Mouse (Mus musculus): ENCODE measurements around the gene Sel1l2. TPM values are rescaled to one million over a fixed set of nuclear protein-coding genes. Genes with fewer than 3 reads are reported as not detected.
A peak's percentile ranks its signal among the peaks of the same experiment; 100 is the strongest.

The Sel1l2 gene
- polyA plus RNA-seq, 1 experiment = 23.5 TPM

DNA sequence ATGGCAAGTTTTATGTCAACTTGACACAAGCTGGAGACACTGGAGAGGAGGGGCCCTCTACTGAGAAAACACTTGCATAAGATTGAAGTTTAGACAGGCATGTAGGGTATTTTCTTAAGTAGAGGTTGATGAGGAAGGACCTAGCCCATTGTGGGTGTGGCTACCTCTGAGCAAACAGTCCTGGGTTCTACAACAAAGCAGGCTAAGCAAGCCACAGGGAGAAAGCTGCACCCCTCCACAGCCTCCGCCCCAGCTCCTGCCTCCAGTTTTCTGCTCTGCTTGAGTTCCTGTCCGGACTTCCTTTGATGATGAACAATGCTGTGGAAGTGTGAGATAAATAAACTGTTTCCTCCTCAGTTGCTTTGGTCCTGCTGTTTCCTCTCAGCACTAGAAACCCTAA lies 29.6 kb downstream of the Sel1l2 start:
- Histone ChIP-seq H3K4me1 (ENCODE audit: control insufficient read depth, insufficient read depth, low read length) (no peaks in the 10 kb centered on the region), H3K27ac (ENCODE audit: control insufficient read depth, insufficient read depth, low read depth, low read length) (no peak overlapping the region), H3K36me3 (ENCODE audit: control insufficient read depth, insufficient read depth, low read length) (no peaks in the 10 kb centered on the region), H3K27me3 (ENCODE audit: control insufficient read depth, insufficient read depth, low read length) (no peaks in the 10 kb centered on the region), H3K4me3 (ENCODE audit: control insufficient read depth, low read depth, low read length) (no peak overlapping the region)
- TF ChIP-seq POLR2A (IDR thresholded peaks at IDR 0.05; ENCODE audit: control insufficient read depth, low read depth, low read length) (no peak), CTCF (IDR thresholded peaks at IDR 0.05; ENCODE audit: control insufficient read depth, insufficient read depth, insufficient replicate concordance, low read depth, low read length) (no peak)

DNA sequence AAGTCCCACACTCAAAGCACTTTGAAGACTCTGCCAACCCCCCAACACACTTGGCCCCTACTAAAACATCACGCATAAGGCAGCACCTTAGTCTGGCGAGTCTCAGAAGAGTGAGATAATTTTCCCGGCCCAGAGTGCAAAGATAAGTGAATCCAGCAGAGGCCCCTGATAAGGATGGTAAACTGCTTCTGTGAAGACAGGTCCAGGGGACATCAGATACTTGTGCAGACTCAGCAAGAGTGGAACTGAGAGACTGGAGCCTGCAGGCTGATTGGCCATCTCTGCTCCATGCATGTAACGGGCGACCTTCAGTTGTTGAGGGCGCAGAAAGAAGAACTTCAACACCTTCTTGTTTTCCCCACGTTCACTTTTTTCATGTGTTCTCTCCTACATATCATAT lies 47.1 kb downstream of the Sel1l2 start:
- H3K4me3 ChIP-seq (ENCODE audit: control insufficient read depth, low read depth, low read length) = peak overlapping the region; percentile 24
- no peaks in the 10 kb centered on the region for H3K4me1 ChIP-seq (ENCODE audit: control insufficient read depth, insufficient read depth, low read length)
- no peak for TF ChIP-seq CTCF (IDR thresholded peaks at IDR 0.05; ENCODE audit: control insufficient read depth, insufficient read depth, insufficient replicate concordance, low read depth, low read length)
- TF ChIP-seq POLR2A (IDR thresholded peaks at IDR 0.05; ENCODE audit: control insufficient read depth, low read depth, low read length) = no peak
- no peaks in the 10 kb centered on the region for H3K36me3 ChIP-seq (ENCODE audit: control insufficient read depth, insufficient read depth, low read length)
- H3K27me3 ChIP-seq (ENCODE audit: control insufficient read depth, insufficient read depth, low read length) = no peaks in the 10 kb centered on the region
- H3K27ac ChIP-seq (ENCODE audit: control insufficient read depth, insufficient read depth, low read depth, low read length) = no peak overlapping the region

DNA sequence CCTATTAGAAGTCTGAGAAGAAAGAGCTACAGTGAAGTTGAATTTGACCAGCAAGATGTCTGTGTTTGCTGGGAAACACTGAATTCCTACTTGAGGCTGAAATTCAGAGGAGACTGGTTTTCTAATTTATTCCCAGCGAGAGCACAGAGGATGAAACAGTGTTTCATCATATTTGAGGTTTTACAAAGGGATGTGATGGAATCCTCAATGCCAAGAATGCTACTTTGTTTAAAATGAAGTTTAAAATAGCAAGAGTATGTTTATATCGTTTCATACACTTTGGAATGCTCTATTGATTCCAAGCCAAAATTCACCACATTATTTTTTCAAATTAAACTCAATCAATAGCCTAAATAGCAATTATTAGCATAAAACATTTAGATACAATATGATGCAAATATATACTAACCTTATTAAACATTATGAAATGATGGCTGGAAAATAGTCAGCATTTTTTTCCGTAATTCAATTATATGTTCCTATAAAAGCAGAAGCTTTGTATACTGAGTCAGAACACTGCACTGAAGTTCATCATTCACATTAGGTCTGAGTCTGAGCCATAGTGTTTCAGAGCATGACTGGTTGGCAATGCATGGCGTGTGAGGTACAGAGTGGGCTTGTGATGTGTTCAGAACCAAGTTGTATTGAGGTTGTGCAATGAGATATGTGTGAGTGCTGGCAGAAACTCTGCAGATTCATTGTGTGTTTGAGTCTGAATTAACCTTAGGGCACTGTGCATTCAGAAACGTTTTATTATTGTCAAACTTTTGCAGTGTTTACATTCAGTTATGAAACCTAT lies 58.8 kb downstream of the Sel1l2 start:
- H3K27me3 ChIP-seq (ENCODE audit: control insufficient read depth, insufficient read depth, low read length) = no peaks in the 10 kb centered on the region
- H3K27ac ChIP-seq (ENCODE audit: control insufficient read depth, insufficient read depth, low read depth, low read length) = no peak overlapping the region
- no peak for TF ChIP-seq POLR2A (IDR thresholded peaks at IDR 0.05; ENCODE audit: control insufficient read depth, low read depth, low read length)
- no peak for TF ChIP-seq CTCF (IDR thresholded peaks at IDR 0.05; ENCODE audit: control insufficient read depth, insufficient read depth, insufficient replicate concordance, low read depth, low read length)

DNA sequence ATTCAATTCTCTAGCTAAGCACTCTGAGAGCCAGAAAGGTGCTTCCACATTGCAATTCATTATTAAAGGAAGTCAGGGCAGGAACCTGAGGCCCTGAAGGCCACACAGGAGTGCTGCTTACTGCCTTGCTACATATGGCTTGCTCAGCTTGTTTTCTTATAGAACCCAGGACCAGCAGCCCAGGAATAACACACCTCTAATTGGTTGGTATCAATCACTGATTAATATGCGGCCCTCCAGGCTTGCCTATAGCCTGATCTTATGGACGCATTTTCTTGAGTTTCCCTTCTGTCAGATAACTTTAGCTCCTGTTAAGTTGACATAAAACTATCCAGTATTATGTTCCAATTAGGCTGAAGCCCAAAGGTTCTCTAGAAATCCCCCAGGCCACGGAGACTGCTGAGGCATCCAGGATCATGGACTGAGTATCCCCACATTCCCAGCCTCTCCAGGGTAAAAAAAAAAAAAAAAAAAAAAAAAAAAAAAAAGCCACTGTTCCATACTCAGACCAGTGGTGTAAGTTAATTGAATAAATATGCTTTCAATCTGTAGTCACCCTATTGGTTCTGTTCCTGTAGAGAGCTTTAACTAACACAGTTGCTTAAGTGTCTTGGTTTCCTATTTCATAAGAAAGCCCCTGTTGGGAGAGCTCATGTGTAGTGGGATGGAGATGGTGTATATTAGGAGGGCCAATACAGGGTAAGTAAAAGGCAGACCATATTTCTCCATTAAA lies 86.4 kb downstream of the Sel1l2 start:
- Histone ChIP-seq H3K36me3 (ENCODE audit: control insufficient read depth, insufficient read depth, low read length) (no peaks in the 10 kb centered on the region), H3K4me1 (ENCODE audit: control insufficient read depth, insufficient read depth, low read length) (no peaks in the 10 kb centered on the region), H3K4me3 (ENCODE audit: control insufficient read depth, low read depth, low read length) (no peak overlapping the region), H3K27me3 (ENCODE audit: control insufficient read depth, insufficient read depth, low read length) (no peaks in the 10 kb centered on the region), H3K27ac (ENCODE audit: control insufficient read depth, insufficient read depth, low read depth, low read length) (no peak overlapping the region)
- TF ChIP-seq POLR2A (IDR thresholded peaks at IDR 0.05; ENCODE audit: control insufficient read depth, low read depth, low read length) (no peak), CTCF (IDR thresholded peaks at IDR 0.05; ENCODE audit: control insufficient read depth, insufficient read depth, insufficient replicate concordance, low read depth, low read length) (no peak)

More for the DNA sequence above, 58.8 kb downstream of the Sel1l2 start:
- Histone ChIP-seq H3K4me3 (ENCODE audit: control insufficient read depth, low read depth, low read length) (no peak overlapping the region), H3K4me1 (ENCODE audit: control insufficient read depth, insufficient read depth, low read length) (no peaks in the 10 kb centered on the region), H3K36me3 (ENCODE audit: control insufficient read depth, insufficient read depth, low read length) (no peaks in the 10 kb centered on the region)

DNA sequence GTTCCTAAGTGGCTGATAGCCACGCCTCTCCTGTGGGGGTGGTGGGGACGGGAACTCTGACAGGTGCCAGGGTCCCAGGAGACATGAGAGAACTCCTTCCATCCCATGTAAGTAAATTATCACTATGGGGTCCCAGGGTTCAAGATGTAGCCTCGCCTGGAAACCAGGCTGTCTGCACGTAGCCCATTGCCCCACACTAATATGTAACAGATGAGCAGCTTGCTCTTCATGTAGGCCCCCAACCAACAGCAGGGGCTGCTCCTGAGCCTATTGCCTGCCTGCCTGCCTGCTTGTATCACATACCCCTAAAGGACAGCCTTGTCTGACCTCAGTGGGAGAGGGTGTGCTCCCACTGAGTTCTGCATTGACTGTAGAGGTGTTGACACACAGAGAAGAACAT lies 92.4 kb downstream of the Sel1l2 start:
- no peaks in the 10 kb centered on the region for H3K4me1 ChIP-seq (ENCODE audit: control insufficient read depth, insufficient read depth, low read length)
- TF ChIP-seq CTCF (IDR thresholded peaks at IDR 0.05; ENCODE audit: control insufficient read depth, insufficient read depth, insufficient replicate concordance, low read depth, low read length) (no peak), POLR2A (IDR thresholded peaks at IDR 0.05; ENCODE audit: control insufficient read depth, low read depth, low read length) (no peak)
- no peaks in the 10 kb centered on the region for H3K36me3 ChIP-seq (ENCODE audit: control insufficient read depth, insufficient read depth, low read length)
- H3K4me3 ChIP-seq (ENCODE audit: control insufficient read depth, low read depth, low read length) = no peak overlapping the region
- no peaks in the 10 kb centered on the region for H3K27me3 ChIP-seq (ENCODE audit: control insufficient read depth, insufficient read depth, low read length)
- no peak overlapping the region for H3K27ac ChIP-seq (ENCODE audit: control insufficient read depth, insufficient read depth, low read depth, low read length)

DNA sequence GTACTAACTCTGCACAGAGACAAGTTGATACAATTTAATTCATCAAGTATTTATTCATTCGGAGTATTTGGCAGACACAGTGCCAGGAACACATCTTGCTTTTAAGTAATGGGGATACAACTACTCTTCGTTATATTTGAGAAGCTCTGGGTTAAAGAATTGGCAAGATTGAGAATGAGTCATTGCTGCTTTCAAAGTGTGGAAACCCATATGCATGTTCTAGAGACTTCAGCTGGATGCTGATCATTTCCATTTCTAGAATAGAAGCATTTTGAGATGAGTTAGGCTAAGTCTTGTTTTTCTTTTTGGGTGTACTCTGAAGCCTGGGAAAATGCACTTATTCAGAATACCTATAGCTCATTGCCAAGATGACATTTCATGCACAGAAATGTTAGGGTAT lies 95.7 kb downstream of the Sel1l2 start:
- Histone ChIP-seq H3K36me3 (ENCODE audit: control insufficient read depth, insufficient read depth, low read length) (no peaks in the 10 kb centered on the region), H3K4me3 (ENCODE audit: control insufficient read depth, low read depth, low read length) (no peak overlapping the region), H3K27me3 (ENCODE audit: control insufficient read depth, insufficient read depth, low read length) (no peaks in the 10 kb centered on the region), H3K4me1 (ENCODE audit: control insufficient read depth, insufficient read depth, low read length) (no peaks in the 10 kb centered on the region), H3K27ac (ENCODE audit: control insufficient read depth, insufficient read depth, low read depth, low read length) (no peak overlapping the region)
- TF ChIP-seq POLR2A (IDR thresholded peaks at IDR 0.05; ENCODE audit: control insufficient read depth, low read depth, low read length) (no peak), CTCF (IDR thresholded peaks at IDR 0.05; ENCODE audit: control insufficient read depth, insufficient read depth, insufficient replicate concordance, low read depth, low read length) (no peak)

DNA sequence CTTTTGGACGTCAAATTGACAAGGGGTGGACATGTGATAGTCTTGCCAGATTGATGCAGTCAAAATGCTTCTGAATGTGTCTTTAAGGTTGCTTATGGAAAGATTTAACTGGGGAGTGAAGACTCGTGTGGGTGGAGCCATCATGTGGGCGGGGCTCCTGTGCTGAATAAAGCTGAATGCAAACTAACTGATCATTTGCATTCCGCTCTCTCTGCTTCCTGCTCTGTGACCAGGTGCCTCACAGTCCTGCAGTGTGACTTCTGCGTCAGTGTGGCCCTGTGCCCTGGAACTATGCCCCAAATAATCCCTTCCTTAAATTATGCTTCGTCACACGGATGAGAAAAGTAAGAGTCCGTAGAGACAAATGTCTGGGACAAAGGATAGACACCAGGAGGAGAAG lies 108.7 kb downstream of the Sel1l2 start:
- H3K4me1 ChIP-seq (ENCODE audit: control insufficient read depth, insufficient read depth, low read length) = no peaks in the 10 kb centered on the region
- no peaks in the 10 kb centered on the region for H3K27me3 ChIP-seq (ENCODE audit: control insufficient read depth, insufficient read depth, low read length)
- H3K36me3 ChIP-seq (ENCODE audit: control insufficient read depth, insufficient read depth, low read length) = no peaks in the 10 kb centered on the region
- H3K27ac ChIP-seq (ENCODE audit: control insufficient read depth, insufficient read depth, low read depth, low read length) = no peak overlapping the region
- no peak for TF ChIP-seq POLR2A (IDR thresholded peaks at IDR 0.05; ENCODE audit: control insufficient read depth, low read depth, low read length)
- no peak for TF ChIP-seq CTCF (IDR thresholded peaks at IDR 0.05; ENCODE audit: control insufficient read depth, insufficient read depth, insufficient replicate concordance, low read depth, low read length)
- H3K4me3 ChIP-seq (ENCODE audit: control insufficient read depth, low read depth, low read length) = no peak overlapping the region

Measured in testis, adult 2 months (tissue).